Mouse (Mus musculus): ENCODE measurements around the gene Lamc1. TPM values are rescaled to one million over a fixed set of nuclear protein-coding genes. Genes with fewer than 3 reads are reported as not detected.

The Lamc1 gene
- polyA plus RNA-seq, 1 experiment from 2014 or later, result 151 TPM

DNA sequence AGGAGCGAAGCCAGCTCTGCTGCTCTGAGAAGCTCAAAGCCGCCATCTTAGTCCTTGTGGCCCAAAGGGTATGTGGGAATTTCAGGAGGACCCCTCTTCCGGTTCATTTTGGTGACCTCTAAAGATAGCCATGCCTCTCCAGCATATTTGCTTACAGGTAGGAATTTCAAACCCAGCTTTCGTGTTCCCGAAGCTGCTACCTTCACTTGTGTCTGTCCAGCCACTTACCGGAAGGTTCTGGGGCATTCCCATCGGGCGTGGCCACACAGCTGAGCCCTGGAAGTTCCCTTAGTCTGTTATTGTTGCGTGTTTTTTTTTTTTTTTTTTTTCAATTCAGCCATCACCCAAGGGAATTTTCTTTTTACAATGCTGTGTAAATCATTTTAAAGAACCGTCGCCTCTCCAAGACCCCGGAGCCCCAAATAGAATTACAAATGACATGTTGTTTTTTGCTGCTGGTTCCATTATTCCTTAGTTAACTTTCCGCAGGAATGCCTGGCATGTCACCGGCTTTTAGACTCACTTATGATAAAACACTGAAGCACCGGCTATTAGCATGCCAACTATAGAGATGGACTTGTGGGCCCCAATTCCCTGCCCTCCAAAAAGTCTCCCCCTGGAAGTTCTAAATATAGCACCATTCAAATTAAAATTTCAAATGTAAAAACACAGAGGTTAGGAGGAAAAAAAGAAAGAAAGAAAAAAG lies 141.2 kb downstream of the Lamc1 start:
- H3K27ac ChIP-seq (ENCODE audit: low read depth, low read length), result peak overlapping the region; percentile 84
- peak; percentile 34; the same call in 1 of the 2 replicates for ATAC-seq (ENCODE audit: low FRiP score, low TSS enrichment)
- H3K9ac ChIP-seq (ENCODE audit: low read depth, low read length), result no peak overlapping the region
- 0 out of 2 replicates have a peak, but pooled peaks cover under 1% of the 10 kb centered on the region for H3K27me3 ChIP-seq (ENCODE audit: control insufficient read depth, insufficient read depth, low read length)
- H3K4me3 ChIP-seq (ENCODE audit: low read length), result no peak overlapping the region; the same call in 1 of the 2 replicates
- peaks cover 13% of the 10 kb centered on the region; the same call in 1 of the 2 replicates for H3K4me1 ChIP-seq (ENCODE audit: control insufficient read depth, insufficient read depth, low read length)
- H3K36me3 ChIP-seq (ENCODE audit: control insufficient read depth, insufficient read depth, low read length), result no peaks in the 10 kb centered on the region
- 34% methylated on average over 15 of the region's 15 CpGs for WGBS
- H3K4me2 ChIP-seq (replicated peaks; ENCODE audit: low read depth, low read length), result peak overlapping the region; percentile 12; the same call in 1 of the 2 replicates
- no peaks in the 10 kb centered on the region for H3K9me3 ChIP-seq (ENCODE audit: control insufficient read depth, low read length)

- peaks cover 16% of the 10 kb centered on the region; the same call in 1 of the 2 replicates for H3K4me1 ChIP-seq (ENCODE audit: control insufficient read depth, insufficient read depth, low read length)
- H3K4me2 ChIP-seq (replicated peaks; ENCODE audit: low read depth, low read length), result no peak overlapping the region
- H3K36me3 ChIP-seq (ENCODE audit: control insufficient read depth, insufficient read depth, low read length), result no peaks in the 10 kb centered on the region
- no peak overlapping the region for H3K4me3 ChIP-seq (ENCODE audit: low read length)
- no peak overlapping the region for H3K27ac ChIP-seq (ENCODE audit: low read depth, low read length)
- WGBS, result 71% methylated on average over 3 of the region's 3 CpGs
- ATAC-seq (ENCODE audit: low FRiP score, low TSS enrichment), result no peak
- no peaks in the 10 kb centered on the region for H3K9me3 ChIP-seq (ENCODE audit: control insufficient read depth, low read length)
- no peak overlapping the region for H3K9ac ChIP-seq (ENCODE audit: low read depth, low read length)
- H3K27me3 ChIP-seq (ENCODE audit: control insufficient read depth, insufficient read depth, low read length), result peaks cover 15% of the 10 kb centered on the region
Measured at GRCm38 (mm10) chr1:153188081-153188480, 144.5 kb downstream of the Lamc1 start.

DNA sequence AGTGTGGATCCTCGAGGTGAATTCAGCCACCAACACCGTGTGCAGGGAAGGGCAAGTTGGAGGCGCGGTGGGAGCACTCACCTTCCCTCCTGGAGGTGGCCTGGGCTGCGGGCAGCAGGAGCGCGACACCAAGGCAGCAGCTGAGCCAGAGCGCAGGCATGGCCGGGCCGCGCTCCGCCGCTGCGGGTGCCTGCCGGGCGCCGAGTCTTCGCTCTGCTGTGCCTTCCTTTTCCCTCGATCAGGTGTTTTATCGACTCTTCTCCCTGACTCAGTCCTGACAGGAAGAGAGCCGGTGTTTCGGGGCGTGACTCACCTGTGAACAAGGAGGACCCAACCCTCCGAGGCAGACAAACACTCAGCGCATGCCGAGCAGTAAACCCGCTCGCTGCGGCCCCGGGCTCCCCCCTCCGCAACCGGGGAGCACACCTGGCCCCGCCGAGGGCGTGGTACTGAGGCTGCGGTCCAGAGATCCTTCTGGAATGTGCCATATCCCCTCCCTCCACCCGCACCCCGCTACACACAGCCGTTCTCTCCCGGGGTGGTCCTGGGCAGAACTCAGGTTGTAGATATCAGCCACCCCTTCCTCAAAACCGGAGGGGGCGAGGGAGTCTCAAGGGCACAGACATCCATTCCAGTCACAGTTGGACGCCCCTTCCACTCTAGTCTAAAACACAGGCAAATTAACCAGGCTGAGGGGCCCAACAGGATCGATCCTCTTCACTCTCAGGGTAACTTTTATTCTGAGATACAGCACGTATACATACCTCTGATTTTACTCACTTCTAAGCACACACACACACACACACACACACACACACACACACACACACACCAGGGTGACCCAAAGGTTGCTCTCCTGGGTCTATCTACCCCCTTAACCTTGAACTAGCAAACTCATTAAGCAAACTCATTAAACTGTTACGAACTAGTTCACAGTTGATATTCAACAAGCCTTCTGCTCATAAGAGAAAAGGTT lies 146.5 kb downstream of the Lamc1 start, which contains the start of gene Lamc2:
Gene Lamc2, minus strand, starts transcription at position 620 of the 976 bp plus-strand sequence.
- H3K27ac ChIP-seq (ENCODE audit: low read depth, low read length), result peak within 1 kb of the TSS; percentile 69; the same call in 1 of the 2 replicates
- ATAC-seq (ENCODE audit: low FRiP score, low TSS enrichment), result peak; percentile 76
- WGBS, result 3% methylated on average over 46 of the region's 46 CpGs

GRCm38 (mm10) chr1:153180586-153181289 lies 151.8 kb downstream of the Lamc1 start:
- no peak overlapping the region for H3K9ac ChIP-seq (ENCODE audit: low read depth, low read length)
- H3K27me3 ChIP-seq (ENCODE audit: control insufficient read depth, insufficient read depth, low read length), result peaks cover 8% of the 10 kb centered on the region
- WGBS, result 56% methylated on average over 9 of the region's 9 CpGs
- no peak for ATAC-seq (ENCODE audit: low FRiP score, low TSS enrichment)
- H3K9me3 ChIP-seq (ENCODE audit: control insufficient read depth, low read length), result no peaks in the 10 kb centered on the region
- H3K4me1 ChIP-seq (ENCODE audit: control insufficient read depth, insufficient read depth, low read length), result no peaks in the 10 kb centered on the region; the same call in 1 of the 2 replicates
- no peaks in the 10 kb centered on the region for H3K36me3 ChIP-seq (ENCODE audit: control insufficient read depth, insufficient read depth, low read length)
- no peak overlapping the region for H3K4me2 ChIP-seq (replicated peaks; ENCODE audit: low read depth, low read length)
- no peak overlapping the region for H3K27ac ChIP-seq (ENCODE audit: low read depth, low read length)
- H3K4me3 ChIP-seq (ENCODE audit: low read length), result no peak overlapping the region

More for the DNA sequence above, 146.5 kb downstream of the Lamc1 start, which contains the start of gene Lamc2:
- Histone ChIP-seq H3K4me1 (ENCODE audit: control insufficient read depth, insufficient read depth, low read length) (peaks cover 8% of the 10 kb centered on the region; the same call in 1 of the 2 replicates), H3K27me3 (ENCODE audit: control insufficient read depth, insufficient read depth, low read length) (peaks cover 15% of the 10 kb centered on the region), H3K36me3 (ENCODE audit: control insufficient read depth, insufficient read depth, low read length) (no peaks in the 10 kb centered on the region), H3K4me2 (replicated peaks; ENCODE audit: low read depth, low read length) (peak within 1 kb of the TSS; percentile 87), H3K9ac (ENCODE audit: low read depth, low read length) (peak within 1 kb of the TSS; percentile 63), H3K4me3 (ENCODE audit: low read length) (peak within 1 kb of the TSS; percentile 47), H3K9me3 (ENCODE audit: control insufficient read depth, low read length) (no peaks in the 10 kb centered on the region)

DNA sequence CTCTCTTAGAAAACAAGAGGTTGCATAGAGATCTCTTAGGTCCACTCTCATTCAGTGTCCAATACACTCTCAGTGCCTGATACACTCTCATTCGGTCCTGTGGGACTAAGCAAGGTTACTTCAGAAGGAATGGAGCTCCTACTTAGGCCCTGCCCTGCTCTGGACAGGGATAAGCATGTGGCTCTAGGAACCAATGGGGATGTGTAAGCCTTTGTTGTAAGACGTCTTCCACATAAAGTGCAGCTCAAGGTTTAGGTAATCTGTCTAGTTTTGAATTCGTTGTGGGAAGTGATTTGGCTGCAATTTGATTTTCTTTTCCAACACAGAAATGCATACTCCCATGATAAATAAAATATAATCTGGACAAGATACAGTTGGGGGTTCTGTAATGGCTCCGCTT lies 152.4 kb downstream of the Lamc1 start:
- Histone ChIP-seq H3K9me3 (ENCODE audit: control insufficient read depth, low read length) (no peaks in the 10 kb centered on the region), H3K27ac (ENCODE audit: low read depth, low read length) (no peak overlapping the region), H3K4me3 (ENCODE audit: low read length) (no peak overlapping the region), H3K27me3 (ENCODE audit: control insufficient read depth, insufficient read depth, low read length) (peaks cover 6% of the 10 kb centered on the region), H3K4me2 (replicated peaks; ENCODE audit: low read depth, low read length) (no peak overlapping the region), H3K4me1 (ENCODE audit: control insufficient read depth, insufficient read depth, low read length) (no peaks in the 10 kb centered on the region), H3K36me3 (ENCODE audit: control insufficient read depth, insufficient read depth, low read length) (no peaks in the 10 kb centered on the region), H3K9ac (ENCODE audit: low read depth, low read length) (no peak overlapping the region)
- 86% methylated on average over 4 of the region's 4 CpGs for WGBS
- no peak for ATAC-seq (ENCODE audit: low FRiP score, low TSS enrichment)

- Histone ChIP-seq H3K4me2 (replicated peaks; ENCODE audit: low read depth, low read length) (no peak overlapping the region), H3K9ac (ENCODE audit: low read depth, low read length) (no peak overlapping the region), H3K36me3 (ENCODE audit: control insufficient read depth, insufficient read depth, low read length) (no peaks in the 10 kb centered on the region), H3K27me3 (ENCODE audit: control insufficient read depth, insufficient read depth, low read length) (no peaks in the 10 kb centered on the region), H3K27ac (ENCODE audit: low read depth, low read length) (no peak overlapping the region), H3K4me1 (ENCODE audit: control insufficient read depth, insufficient read depth, low read length) (peaks cover 28% of the 10 kb centered on the region), H3K4me3 (ENCODE audit: low read length) (no peak overlapping the region), H3K9me3 (ENCODE audit: control insufficient read depth, low read length) (no peaks in the 10 kb centered on the region)
- 55% methylated on average over 12 of the region's 12 CpGs for WGBS
- ATAC-seq (ENCODE audit: low FRiP score, low TSS enrichment), result peak; percentile 32; the same call in 1 of the 2 replicates
Measured at GRCm38 (mm10) chr1:153174801-153175200, 157.8 kb downstream of the Lamc1 start.

GRCm38 (mm10) chr1:153173276-153173675 lies 159.3 kb downstream of the Lamc1 start:
- peak overlapping the region; percentile 77 for H3K27ac ChIP-seq (ENCODE audit: low read depth, low read length)
- WGBS, result 49% methylated on average over 3 of the region's 3 CpGs
- peaks cover 28% of the 10 kb centered on the region for H3K4me1 ChIP-seq (ENCODE audit: control insufficient read depth, insufficient read depth, low read length)
- no peak; the same call in 1 of the 2 replicates for ATAC-seq (ENCODE audit: low FRiP score, low TSS enrichment)
- H3K36me3 ChIP-seq (ENCODE audit: control insufficient read depth, insufficient read depth, low read length), result no peaks in the 10 kb centered on the region
- no peak overlapping the region for H3K4me3 ChIP-seq (ENCODE audit: low read length)
- H3K27me3 ChIP-seq (ENCODE audit: control insufficient read depth, insufficient read depth, low read length), result no peaks in the 10 kb centered on the region
- H3K9ac ChIP-seq (ENCODE audit: low read depth, low read length), result no peak overlapping the region
- H3K9me3 ChIP-seq (ENCODE audit: control insufficient read depth, low read length), result no peaks in the 10 kb centered on the region
- no peak overlapping the region for H3K4me2 ChIP-seq (replicated peaks; ENCODE audit: low read depth, low read length)

DNA sequence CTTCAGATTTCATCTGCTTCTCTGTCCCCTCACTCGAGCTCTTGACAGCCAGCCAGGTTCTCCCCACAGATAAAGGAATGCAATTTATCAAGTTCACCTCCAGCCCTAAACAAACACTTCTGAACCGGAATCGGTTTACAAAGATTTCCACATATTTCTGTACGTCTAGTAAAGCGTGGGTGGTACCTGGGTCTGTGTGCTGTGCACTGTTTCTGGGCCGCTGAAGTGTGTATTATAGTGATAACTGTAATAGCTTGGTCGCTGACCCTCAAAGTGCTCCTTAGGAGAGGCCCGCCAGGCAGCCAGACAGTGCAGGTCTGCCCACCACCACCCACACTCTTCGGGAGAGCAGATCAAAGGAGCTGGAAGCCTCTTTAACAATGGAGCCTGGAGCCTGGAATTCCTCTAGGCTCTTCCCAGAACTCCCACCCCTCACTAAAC lies 160.3 kb downstream of the Lamc1 start:
- peak; percentile 82 for ATAC-seq (ENCODE audit: low FRiP score, low TSS enrichment)
- Histone ChIP-seq H3K4me2 (replicated peaks; ENCODE audit: low read depth, low read length) (0 out of 2 replicates have a peak overlapping the region, but pooled peaks have one; percentile 15), H3K4me1 (ENCODE audit: control insufficient read depth, insufficient read depth, low read length) (peaks cover 28% of the 10 kb centered on the region), H3K9ac (ENCODE audit: low read depth, low read length) (no peak overlapping the region; the same call in 1 of the 2 replicates), H3K27ac (ENCODE audit: low read depth, low read length) (peak overlapping the region; percentile 77), H3K9me3 (ENCODE audit: control insufficient read depth, low read length) (no peaks in the 10 kb centered on the region), H3K36me3 (ENCODE audit: control insufficient read depth, insufficient read depth, low read length) (no peaks in the 10 kb centered on the region), H3K27me3 (ENCODE audit: control insufficient read depth, insufficient read depth, low read length) (no peaks in the 10 kb centered on the region), H3K4me3 (ENCODE audit: low read length) (no peak overlapping the region)
- 4% methylated on average over 9 of the region's 9 CpGs for WGBS

All from kidney, embryonic 14.5 days (tissue).